Mouse (Mus musculus): ENCODE data around the gene Nfia. TPM values are rescaled to one million over a fixed set of nuclear protein-coding genes. Genes with fewer than 3 reads are reported as not detected.

Gene Nfia
- total RNA-seq, 2 experiments from 2014 or later = 69.5 to 70.1 TPM

- intact Hi-C loops (cut with DNase I; ENCODE audit: low total_unique reads) = no loop called here
- no peak for DNase-seq
These were observed 78.5 kb downstream of the Nfia start for GRCm38 (mm10) chr4:97850991-97851390.

DNA sequence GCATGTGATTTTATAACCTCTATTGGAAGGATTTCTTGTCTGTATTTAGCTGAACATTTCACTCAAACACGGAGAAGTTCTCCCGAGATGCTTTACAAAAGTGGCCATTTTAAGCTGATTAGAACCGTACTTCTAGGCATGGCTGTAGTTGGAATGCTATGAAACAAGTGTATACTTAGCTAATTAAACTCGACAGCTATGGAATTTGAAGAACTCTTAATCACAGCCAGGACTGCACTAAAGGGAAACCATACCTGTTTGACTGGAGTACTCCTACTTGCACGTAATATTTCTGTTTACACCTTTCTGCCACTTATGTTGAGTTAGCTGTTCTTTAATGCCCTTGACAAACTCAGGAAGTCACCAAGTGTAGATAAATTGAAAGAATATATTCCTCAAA is 79.2 kb downstream of the Nfia start:
- no peak for DNase-seq
- intact Hi-C loops (cut with DNase I; ENCODE audit: low total_unique reads) = no loop called here

GRCm38 (mm10) chr4:97852626-97853025 is 80.1 kb downstream of the Nfia start:
- intact Hi-C loops (cut with DNase I; ENCODE audit: low total_unique reads) = no loop called here
- DNase-seq = no peak

DNA sequence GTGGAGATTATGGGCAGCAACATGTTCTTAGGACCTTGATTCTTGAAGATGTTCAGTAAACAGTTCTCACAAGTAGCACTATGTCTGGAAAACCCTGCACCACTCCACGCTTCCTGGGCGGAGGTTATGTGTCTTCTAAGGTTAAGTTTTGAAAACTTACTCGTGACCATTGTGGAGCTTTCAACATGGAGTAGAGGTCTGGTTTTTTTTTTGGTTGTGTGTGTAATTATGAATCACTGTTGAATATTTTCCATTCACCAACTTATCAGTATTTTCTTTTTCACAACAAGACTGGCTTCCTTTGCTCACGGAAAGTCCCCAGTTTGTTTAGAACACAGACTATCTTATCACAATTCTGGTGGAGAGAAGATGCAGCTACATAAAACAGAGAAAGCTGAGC is 82.2 kb downstream of the Nfia start:
- intact Hi-C loops (cut with DNase I; ENCODE audit: low total_unique reads) = no loop called here
- DNase-seq = no peak

GRCm38 (mm10) chr4:97855712-97856420 is 83.3 kb downstream of the Nfia start:
- intact Hi-C loops (cut with DNase I; ENCODE audit: low total_unique reads) = no loop called here
- DNase-seq = no peak

DNA sequence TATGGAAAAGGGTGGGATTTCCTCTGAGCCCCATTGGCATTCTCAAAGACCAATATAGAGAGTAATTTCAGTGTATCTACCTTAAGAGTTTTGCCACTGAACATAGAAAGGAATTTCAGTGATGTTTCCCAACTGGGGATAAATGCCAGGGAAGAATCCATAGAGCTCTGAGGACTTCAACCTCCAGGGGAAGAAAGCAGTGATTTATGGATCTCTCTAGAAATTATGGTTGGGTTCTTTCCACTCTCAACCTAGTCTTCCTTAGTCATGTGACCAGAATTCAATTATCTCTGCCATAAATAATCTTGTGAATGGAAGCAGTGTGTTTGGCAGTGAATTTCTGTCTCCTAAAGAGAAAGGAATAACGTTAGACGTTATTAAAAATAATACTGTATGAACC is 85.0 kb downstream of the Nfia start:
- intact Hi-C loops (cut with DNase I; ENCODE audit: low total_unique reads) = no loop called here
- DNase-seq = no peak

GRCm38 (mm10) chr4:97859431-97859830 is 86.9 kb downstream of the Nfia start:
- DNase-seq = peak; percentile 62
- intact Hi-C loops (cut with DNase I; ENCODE audit: low total_unique reads) = no loop called here

DNA sequence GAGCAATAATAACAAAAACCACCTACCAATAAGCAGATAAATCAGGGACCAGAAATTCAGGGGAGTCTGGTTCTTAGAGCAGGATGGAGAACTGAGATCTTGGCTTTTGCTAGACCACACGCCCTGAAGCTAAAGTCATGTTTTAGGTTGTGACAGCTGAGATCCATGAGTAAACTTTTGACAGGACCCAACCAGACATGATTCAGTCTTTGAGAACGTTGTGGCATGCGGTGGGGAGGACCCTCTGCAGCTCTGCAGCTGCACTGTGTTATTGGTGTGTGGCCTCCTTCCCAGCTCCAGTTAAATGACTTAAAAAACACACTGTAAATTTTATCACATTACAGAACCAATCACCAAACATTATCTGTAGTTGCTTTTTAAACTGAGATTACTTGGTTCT is 87.8 kb downstream of the Nfia start:
- no peak for DNase-seq
- intact Hi-C loops (cut with DNase I; ENCODE audit: low total_unique reads) = loop anchor here (10.0 kb wide), 1 partner anchor 86 kb away; the partner anchor contains the start of genes E130114P18Rik and Nfia

DNA sequence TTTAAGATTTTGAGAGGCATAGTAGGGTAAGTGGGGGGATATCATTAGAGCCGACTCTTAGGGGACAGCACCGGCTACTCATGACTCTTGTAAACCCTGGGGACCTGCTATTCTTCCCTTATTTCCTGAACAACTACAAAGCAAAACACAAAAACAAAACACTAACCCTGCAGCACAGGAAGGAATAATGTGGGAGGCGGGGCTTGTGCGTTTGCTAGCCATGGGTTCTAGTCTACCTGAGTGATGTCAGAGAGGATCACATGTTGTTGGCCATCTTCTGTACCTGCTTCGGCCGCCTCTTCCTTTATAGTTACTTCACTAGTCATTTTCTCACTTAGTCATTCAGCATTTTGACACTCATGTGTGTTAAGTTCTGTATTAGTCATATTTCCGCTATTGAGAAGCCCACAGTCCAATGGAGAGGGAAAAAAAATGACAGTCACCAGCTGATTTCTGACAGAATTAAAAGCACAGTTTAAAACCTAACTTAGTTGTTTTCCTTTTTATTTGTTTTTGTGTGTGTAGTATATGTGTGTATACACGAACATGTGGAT is 88.3 kb downstream of the Nfia start:
- no peak for DNase-seq
- intact Hi-C loops (cut with DNase I; ENCODE audit: low total_unique reads) = loop anchor here (10.0 kb wide), 1 partner anchor 86 kb away; the partner anchor contains the start of genes E130114P18Rik and Nfia

- DNase-seq = no peak
- intact Hi-C loops (cut with DNase I; ENCODE audit: low total_unique reads) = loop anchor here (10.0 kb wide), 1 partner anchor 88 kb away; the partner anchor contains the start of genes E130114P18Rik and Nfia
These were observed 89.8 kb downstream of the Nfia start for GRCm38 (mm10) chr4:97862379-97862778.

GRCm38 (mm10) chr4:97864276-97864675 is 91.7 kb downstream of the Nfia start:
- DNase-seq = no peak
- intact Hi-C loops (cut with DNase I; ENCODE audit: low total_unique reads) = loop anchor here (10.0 kb wide), 1 partner anchor 89 kb away; the partner anchor contains the start of genes E130114P18Rik and Nfia

DNA sequence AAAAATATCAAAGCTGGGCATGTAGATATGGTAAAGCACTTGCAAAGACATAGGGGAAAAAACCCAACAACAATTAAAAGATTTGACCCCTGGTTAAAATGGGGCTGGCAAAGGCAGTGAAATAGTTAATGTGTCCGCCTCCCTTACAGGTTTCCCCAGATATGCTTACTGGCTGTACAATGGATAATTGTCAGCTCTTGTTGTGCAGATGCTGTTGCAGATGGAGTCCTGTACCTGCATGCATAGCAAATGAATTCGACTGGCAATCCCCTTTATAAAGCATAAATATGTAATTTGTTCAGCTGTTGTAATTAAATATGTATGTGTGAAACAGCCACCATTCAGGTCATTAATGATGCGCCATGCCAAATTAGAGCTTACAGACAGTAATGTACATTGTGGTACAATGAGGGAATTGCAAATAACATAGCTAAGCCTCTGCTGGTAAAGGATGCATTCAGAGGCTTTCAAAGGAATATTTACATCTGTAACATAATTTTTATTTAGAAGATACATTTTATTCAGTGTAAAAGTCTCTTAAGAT is 92.9 kb downstream of the Nfia start:
- DNase-seq = no peak
- intact Hi-C loops (cut with DNase I; ENCODE audit: low total_unique reads) = loop anchor here (10.0 kb wide), 1 partner anchor 91 kb away; the partner anchor contains the start of genes E130114P18Rik and Nfia

GRCm38 (mm10) chr4:97866463-97866862 is 93.9 kb downstream of the Nfia start:
- intact Hi-C loops (cut with DNase I; ENCODE audit: low total_unique reads) = loop anchor here (10.0 kb wide), 1 partner anchor 92 kb away; the partner anchor contains the start of genes E130114P18Rik and Nfia
- no peak for DNase-seq

DNA sequence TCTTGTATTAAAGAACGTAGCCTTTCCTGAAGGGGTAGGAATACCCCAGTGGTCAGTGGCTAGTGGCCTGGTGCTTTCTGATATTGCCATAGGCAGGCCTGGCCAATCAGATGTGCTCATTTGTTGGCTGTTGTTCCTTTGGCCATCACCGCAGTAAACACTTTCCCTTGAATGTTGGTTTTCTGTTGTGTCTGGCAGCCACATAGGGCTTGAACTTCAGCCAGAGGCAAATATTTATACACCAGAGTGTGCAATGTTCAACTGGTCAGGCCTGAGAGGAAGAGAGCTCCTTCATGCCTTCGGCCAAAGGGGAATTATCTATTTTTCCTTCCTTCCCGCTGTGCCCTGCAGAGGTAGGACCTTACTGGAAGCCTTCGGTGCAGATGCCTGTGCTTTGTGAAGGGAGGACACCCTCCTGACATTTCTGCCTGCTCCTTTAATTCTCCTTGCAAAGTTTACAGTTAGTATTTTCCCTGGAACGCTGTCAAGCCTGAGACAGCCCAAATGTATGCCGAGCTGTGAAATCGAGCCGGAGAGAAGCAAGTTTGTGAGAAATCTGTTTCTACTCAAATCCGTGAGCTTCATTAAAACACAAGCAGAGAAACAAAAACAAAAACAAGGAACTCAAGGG is 95.9 kb downstream of the Nfia start:
- DNase-seq = peak; percentile 36
- intact Hi-C loops (cut with DNase I; ENCODE audit: low total_unique reads) = loop anchor here (10.0 kb wide), 1 partner anchor 94 kb away; the partner anchor contains the start of genes E130114P18Rik and Nfia

DNA sequence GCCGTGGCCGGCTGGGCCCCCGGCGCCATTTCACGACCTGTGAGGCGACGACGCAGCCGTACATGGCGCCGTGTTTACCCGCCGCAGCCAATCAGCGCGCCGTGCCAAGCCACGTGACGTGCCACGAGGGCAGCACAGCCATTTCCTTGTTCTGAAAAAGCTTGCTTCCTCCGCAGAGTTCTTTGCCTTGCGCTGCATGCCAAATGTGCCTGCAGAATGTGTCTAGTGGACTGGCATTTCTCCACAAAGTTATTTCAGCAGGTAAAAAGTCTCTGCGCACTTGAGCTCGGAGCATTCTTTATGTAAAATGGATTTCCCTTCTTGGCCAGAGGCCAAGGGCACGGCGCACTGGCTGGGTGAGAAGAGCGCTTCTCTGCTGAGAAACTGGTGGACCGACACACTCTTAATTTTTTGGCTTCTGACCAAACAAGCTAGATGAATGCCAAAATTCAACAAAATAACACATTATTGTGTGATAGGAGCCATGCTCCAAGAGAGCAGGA is 96.5 kb downstream of the Nfia start:
- intact Hi-C loops (cut with DNase I; ENCODE audit: low total_unique reads) = loop anchor here (10.0 kb wide), 1 partner anchor 94 kb away; the partner anchor contains the start of genes E130114P18Rik and Nfia

DNA sequence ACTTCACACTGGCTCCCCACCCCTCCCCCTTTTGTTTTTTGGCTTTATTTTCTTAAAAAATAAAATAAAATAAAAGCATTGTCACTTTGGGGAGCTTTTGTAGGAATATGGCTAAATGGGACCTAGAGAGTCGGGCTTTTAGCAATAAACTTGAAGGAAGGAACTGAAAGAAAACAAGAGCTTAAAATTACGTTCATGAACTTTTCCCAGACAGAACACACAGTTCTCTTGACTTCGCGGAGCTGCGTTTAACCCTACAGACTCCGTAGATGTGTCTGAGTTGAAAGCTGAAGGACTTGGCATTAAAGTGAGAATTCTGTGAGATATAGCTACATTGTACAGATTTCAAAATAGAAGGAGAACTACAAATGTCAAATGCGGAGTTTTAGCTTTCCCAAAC is 96.9 kb downstream of the Nfia start:
- intact Hi-C loops (cut with DNase I; ENCODE audit: low total_unique reads) = loop anchor here (10.0 kb wide), 1 partner anchor 95 kb away; the partner anchor contains the start of genes E130114P18Rik and Nfia

More for the DNA sequence above, 96.5 kb downstream of the Nfia start:
- DNase-seq = peak; percentile 98

GRCm38 (mm10) chr4:97871770-97872439 is 99.4 kb downstream of the Nfia start:
- intact Hi-C loops (cut with DNase I; ENCODE audit: low total_unique reads) = no loop called here
- no peak for DNase-seq

More for the DNA sequence above, 96.9 kb downstream of the Nfia start:
- no peak for DNase-seq

GRCm38 (mm10) chr4:97874916-97875315 is 102.4 kb downstream of the Nfia start:
- intact Hi-C loops (cut with DNase I; ENCODE audit: low total_unique reads) = no loop called here
- no peak for DNase-seq

GRCm38 (mm10) chr4:97875901-97876300 is 103.4 kb downstream of the Nfia start:
- DNase-seq = no peak
- intact Hi-C loops (cut with DNase I; ENCODE audit: low total_unique reads) = no loop called here
